8 mouse cellular contexts compared by ENCODE assay signal in the genomic region with DNA sequence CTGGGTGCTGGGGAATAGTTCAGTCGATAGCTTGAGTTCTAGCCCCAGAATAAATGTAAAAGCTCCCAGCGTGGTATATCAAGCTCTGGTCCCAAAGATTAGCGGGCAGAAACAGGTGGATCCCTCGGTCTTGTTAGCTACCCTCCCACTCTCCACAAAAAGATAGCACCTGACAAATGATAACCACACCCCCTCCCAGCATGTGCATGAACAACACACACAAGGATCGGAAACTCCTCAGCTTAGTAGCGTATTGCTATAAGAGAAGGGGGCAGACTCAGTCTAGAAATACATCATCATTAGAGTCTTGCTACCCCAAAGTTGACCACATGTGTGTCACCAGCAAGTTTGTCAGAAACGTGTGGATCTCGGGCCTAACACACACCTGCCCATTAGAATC. TPM values are rescaled to one million over a fixed set of nuclear protein-coding genes. Genes with fewer than 3 reads are reported as not detected.
DNase-seq lines count a peak whose midpoint lies in the region; ATAC-seq and TF ChIP-seq lines count a peak whose summit lies in the region.

A gene (minus strand): TSS at position 101 of the 400 bp plus-strand sequence.

- peak within 1 kb of the TSS; percentile 88 for H3K27ac ChIP-seq in testis, adult 2 months (ENCODE audit: control insufficient read depth, insufficient read depth, low read depth, low read length)
- H3K27ac ChIP-seq in forebrain, embryonic 10.5 days, result peak within 1 kb of the TSS; percentile 93
- H3K27ac ChIP-seq in liver, embryonic 11.5 days (ENCODE audit: low read depth, low read length), result peak within 1 kb of the TSS; percentile 49; the same call in 1 of the 2 replicates

- H3K4me1 ChIP-seq in testis, adult 2 months (ENCODE audit: control insufficient read depth, insufficient read depth, low read length), result peaks cover 13% of the 10 kb centered on the region
- peaks cover 33% of the 10 kb centered on the region for H3K4me1 ChIP-seq in forebrain, embryonic 10.5 days
- H3K4me1 ChIP-seq in liver, embryonic 11.5 days (replicated peaks; ENCODE audit: control insufficient read depth, insufficient read depth, low read length), result peaks cover 9% of the 10 kb centered on the region

- no peaks in the 10 kb centered on the region for H3K9me3 ChIP-seq in forebrain, embryonic 10.5 days
- no peaks in the 10 kb centered on the region for H3K9me3 ChIP-seq in liver, embryonic 11.5 days (ENCODE audit: control insufficient read depth, low read length)

- no peaks in the 10 kb centered on the region for H3K27me3 ChIP-seq in testis, adult 2 months (ENCODE audit: control insufficient read depth, insufficient read depth, low read length)
- H3K27me3 ChIP-seq in forebrain, embryonic 10.5 days (ENCODE audit: poor library complexity, severe bottlenecking), result peaks cover 24% of the 10 kb centered on the region
- H3K27me3 ChIP-seq in liver, embryonic 11.5 days (replicated peaks; ENCODE audit: control insufficient read depth, insufficient read depth, low read length), result peaks cover 20% of the 10 kb centered on the region

- peak within 1 kb of the TSS; percentile 98 for H3K4me3 ChIP-seq in testis, adult 2 months (ENCODE audit: control insufficient read depth, low read depth, low read length)
- peak within 1 kb of the TSS; percentile 89 for H3K4me3 ChIP-seq in forebrain, embryonic 10.5 days
- H3K4me3 ChIP-seq in liver, embryonic 11.5 days (ENCODE audit: low read depth, low read length), result peak within 1 kb of the TSS; percentile 88

- no peak for DNase-seq in testis, postnatal 14 days (ENCODE audit: low spot score)
- DNase-seq in forebrain, embryonic 10.5 days (ENCODE audit: extremely low spot score, low spot score), result no peak
- DNase-seq in heart, postnatal 4 days, result no peak
- DNase-seq in liver, embryonic 11.5 days (ENCODE audit: low spot score), result no peak
- no peak for DNase-seq in right cerebral cortex, postnatal 14 days
- no peak for DNase-seq in frontal cortex, postnatal 14 days (ENCODE audit: low spot score in 2 of 2)
- no peak for DNase-seq in thymus, postnatal 0 days (ENCODE audit: low spot score)

- no peak for TF ChIP-seq POLR2A in testis, adult 2 months (IDR thresholded peaks at IDR 0.05; ENCODE audit: control insufficient read depth, low read depth, low read length)

- peak within 1 kb of the TSS; percentile 85 for H3K4me2 ChIP-seq in liver, embryonic 11.5 days

- no peaks in the 10 kb centered on the region; the same call in 1 of the 2 replicates for H3K36me3 ChIP-seq in testis, adult 2 months (ENCODE audit: control insufficient read depth, insufficient read depth, low read length)
- no peaks in the 10 kb centered on the region for H3K36me3 ChIP-seq in forebrain, embryonic 10.5 days (replicated peaks)
- H3K36me3 ChIP-seq in liver, embryonic 11.5 days (ENCODE audit: control insufficient read depth, insufficient read depth, low read length), result no peaks in the 10 kb centered on the region

- peak within 1 kb of the TSS; percentile 81 for H3K9ac ChIP-seq in liver, embryonic 11.5 days (ENCODE audit: low read depth, low read length)

- no peak for ATAC-seq in liver, embryonic 11.5 days (replicated peaks; ENCODE audit: low FRiP score)

- 80% methylated on average over 8 of the region's 8 CpGs for WGBS in forebrain, embryonic 10.5 days
- 57% methylated on average over 8 of the region's 8 CpGs for WGBS in liver, embryonic 11.5 days

- TF ChIP-seq CTCF in testis, adult 2 months (IDR thresholded peaks at IDR 0.05; ENCODE audit: control insufficient read depth, insufficient read depth, insufficient replicate concordance, low read depth, low read length), result no peak

RNA-seq across cellular contexts. Expression of the gene that starts here (rescaled TPM):
- 195 and 220 TPM in 2 replicates for polyA plus RNA-seq in testis, adult 2 months (2012; rRNA removed)
- polyA plus RNA-seq in forebrain, embryonic 10.5 days (2016; fragmentation: Nextera tagmentation; extraction: Ambion mirVana), result 25.2 and 29.1 TPM in 2 replicates
- 10 to 100 TPM; 31.2 to 34.6 TPM for total RNA-seq in heart, postnatal 4 days (2021)
- polyA plus RNA-seq in liver, embryonic 11.5 days (2014; fragmentation: Nextera tagmentation; extraction: Ambion mirVana), result 12.8 and 14.3 TPM in 2 replicates
- polyA plus RNA-seq in thymus, postnatal 0 days (2015; fragmentation: Nextera tagmentation; extraction: Ambion mirVana), result 8.7 and 9.4 TPM in 2 replicates
